Mouse (Mus musculus) cerebellum, adult 2 months (tissue): ENCODE measurements around the gene Ssb.

Experiments
- CTCF ChIP-seq: fragments of 200-500 bp; IDR thresholded peaks from 2 replicates; pipeline ENCODE4 v1.5.1; 2011; ENCODE audit warnings: low read depth, mild to moderate bottlenecking, control low read depth, low read length, moderate library complexity, borderline replicate concordance; ENCODE audit not compliant: insufficient read depth
- POLR2A ChIP-seq: fragments of 200-500 bp; IDR thresholded peaks from 2 replicates; pipeline ENCODE4 v1.6.1; 2011; ENCODE audit warnings: low read length, control low read depth, borderline replicate concordance; ENCODE audit not compliant: insufficient read depth

DNA sequence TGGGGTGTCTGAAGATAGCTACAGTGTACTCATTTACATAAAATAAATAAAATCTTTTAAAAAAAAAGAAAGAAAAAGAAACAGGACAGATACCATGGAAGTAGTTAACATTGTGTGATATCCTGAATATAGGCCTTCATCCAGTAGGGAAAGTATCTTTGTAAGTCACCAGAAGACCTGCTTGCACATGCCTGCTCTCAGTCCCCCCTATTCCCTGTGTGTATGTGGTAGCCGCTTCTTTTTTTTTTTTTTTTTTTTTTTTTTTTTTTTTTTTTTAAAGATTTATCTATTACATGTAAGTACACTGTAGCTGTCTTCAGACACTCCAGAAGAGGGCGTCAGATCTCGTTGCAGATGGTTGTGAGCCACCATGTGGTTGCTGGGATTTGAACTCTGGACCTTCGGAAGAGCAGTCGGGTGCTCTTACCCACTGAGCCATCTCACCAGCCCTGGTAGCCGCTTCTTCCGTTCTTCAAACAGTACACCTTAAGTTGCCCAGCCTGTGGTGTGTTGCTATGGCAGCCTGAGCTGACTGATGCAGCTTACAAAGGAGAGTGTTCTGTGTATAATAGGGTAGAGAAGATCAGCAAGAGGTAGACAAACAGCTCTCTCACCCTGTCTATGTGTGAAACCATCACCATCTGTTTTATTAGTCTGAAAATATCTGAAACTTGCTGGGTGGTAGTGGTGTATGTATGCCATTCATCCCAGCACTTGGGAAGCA, 24.0 kb upstream of the Ssb start:
- TF ChIP-seq POLR2A, result no peak
- no peak for TF ChIP-seq CTCF
